Mouse (Mus musculus) kidney, adult 2 months (tissue): Measurements from ENCODE around the gene Cog6.

ENCODE experiments used
- CTCF ChIP-seq: fragments of 200-500 bp; conservative IDR thresholded peaks from 2 replicates; pipeline ENCODE4 v1.5.1; 2011; ENCODE audit warnings: low read depth, mild to moderate bottlenecking, control low read depth, low read length, moderate library complexity, mixed read lengths; ENCODE audit not compliant: insufficient read depth, insufficient read length
- POLR2A ChIP-seq: fragments of 200-500 bp; IDR thresholded peaks from one replicate; pipeline ENCODE4 v1.6.1; 2011; ENCODE audit warnings: low read depth, low read length, control low read depth

GRCm38 (mm10) chr3:52982993-52983392, 34.0 kb downstream of the Cog6 start:
- no peak for TF ChIP-seq POLR2A
- TF ChIP-seq CTCF = no peak
